Mouse (Mus musculus) C2C12 (cell line): ENCODE data around the gene Pxmp4. TPM values are rescaled to one million over a fixed set of nuclear protein-coding genes. Genes with fewer than 3 reads are reported as not detected.
A peak's percentile ranks its signal among the peaks of the same experiment; 100 is the strongest.

Experiments
- H3K27me3 ChIP-seq: one replicate; pipeline ENCODE4 v1.6.1; 2011; ENCODE audit not compliant: control insufficient read depth, insufficient read depth, insufficient read length
- H3K36me3 ChIP-seq: one replicate; pipeline ENCODE4 v1.6.1; 2011; ENCODE audit not compliant: control insufficient read depth, insufficient read depth
- H3K4me3 ChIP-seq: one replicate; pipeline ENCODE4 v1.5.1; 2011; ENCODE audit warnings: mild to moderate bottlenecking, control low read depth; ENCODE audit not compliant: poor library complexity, insufficient read depth, severe bottlenecking
- H3K79me2 ChIP-seq: one replicate; pipeline ENCODE4 v1.6.1; 2011; ENCODE audit not compliant: control insufficient read depth, insufficient read depth
- H3K79me3 ChIP-seq: one replicate; pipeline ENCODE4 v1.6.1; 2011; ENCODE audit warnings: low read depth, control low read depth
- H3ac ChIP-seq: one replicate; pipeline ENCODE3; 2011; ENCODE audit warnings: low read depth; ENCODE audit not compliant: control insufficient read depth, insufficient read length
- CEBPB ChIP-seq: IDR thresholded peaks from one replicate; pipeline ENCODE4 v1.6.1; 2011; ENCODE audit warnings: low read depth, mild to moderate bottlenecking, control low read depth, moderate library complexity
- CTCF ChIP-seq: IDR thresholded peaks from one replicate; pipeline ENCODE4 v1.5.1; 2011; ENCODE audit not compliant: control insufficient read depth, insufficient read depth, insufficient read length
- FOSL1 ChIP-seq: IDR thresholded peaks from one replicate; pipeline ENCODE4 v1.8.0; 2011; ENCODE audit warnings: mild to moderate bottlenecking, low read length; ENCODE audit not compliant: poor library complexity, insufficient read depth, severe bottlenecking
- MAX ChIP-seq: IDR thresholded peaks from one replicate; pipeline ENCODE4 v1.6.1; 2011; ENCODE audit warnings: mild to moderate bottlenecking, control low read depth
- MYOD1 ChIP-seq: IDR thresholded peaks from one replicate; pipeline ENCODE4 v1.6.1; 2011; ENCODE audit warnings: low read depth; ENCODE audit not compliant: control insufficient read depth, insufficient read length
- MYOG ChIP-seq: IDR thresholded peaks from one replicate; pipeline ENCODE4 v1.6.1; 2011; ENCODE audit not compliant: control insufficient read depth, insufficient read length; ENCODE audit errors: extremely low read depth
- USF1 ChIP-seq: IDR thresholded peaks from one replicate; pipeline ENCODE4 v1.6.1; 2011; ENCODE audit warnings: low read depth, mild to moderate bottlenecking, control low read depth, moderate library complexity
- long read RNA-seq, 2 experiments: library from polyadenylated mRNA; unstranded; transcript quantifications; one replicate each; pipeline ENCODE4 v2.0.0; 2019 to 2020
- polyA plus RNA-seq: library from polyadenylated mRNA; unstranded; fragments of >200 nt; fragmentation: generic; extraction: Trizol; gene quantifications from one replicate; pipeline ENCODE4 v1.2.1, GENCODE M21; 2012; ENCODE audit warnings: missing spikeins

Pxmp4 gene
- polyA plus RNA-seq = 6.4 TPM
- long read RNA-seq, experiment 1, transcript Pxmp4-201 (4 exons, 2,789 nt) = major isoform, 13 of 19 reads
- long read RNA-seq, experiment 1, partial matches to known transcripts = 0 of 19 reads
- long read RNA-seq, experiment 1, other reads (novel, unspliced or antisense) = 3 of 19 reads
- long read RNA-seq, experiment 2, partial matches to known transcripts = 0 of 2 reads
- long read RNA-seq, experiment 2, other reads (novel, unspliced or antisense) = 0 of 2 reads

- Histone ChIP-seq H3K27me3 (peaks cover 3% of the 10 kb centered on the region), H3ac (peak within 1 kb of the TSS; percentile 52), H3K36me3 (no peaks in the 10 kb centered on the region), H3K79me3 (no peaks in the 10 kb centered on the region), H3K4me3 (peak within 1 kb of the TSS; percentile 40), H3K79me2 (no peaks in the 10 kb centered on the region)
- no peak for TF ChIP-seq CEBPB
- no peak for TF ChIP-seq MYOG
- TF ChIP-seq USF1 = peak; percentile 27
Observed at GRCm38 (mm10) chr2:154603638-154604153, at the start of gene Pxmp4. TSS of gene Pxmp4 (minus strand) at chr2:154603708.

- Histone ChIP-seq H3K79me2 (no peaks in the 10 kb centered on the region), H3K4me3 (no peak within 1 kb of the TSS), H3ac (no peak within 1 kb of the TSS), H3K27me3 (peaks cover 9% of the 10 kb centered on the region), H3K79me3 (no peaks in the 10 kb centered on the region), H3K36me3 (no peaks in the 10 kb centered on the region)
- TF ChIP-seq USF1 (no peak), FOSL1 (no peak), CTCF (no peak), CEBPB (no peak), MAX (no peak), MYOD1 (no peak), MYOG (no peak)
Observed at GRCm38 (mm10) chr2:154651363-154651762, 47.9 kb upstream of the Pxmp4 start, which contains the start of gene Chmp4b. TSS of gene Chmp4b (plus strand) at chr2:154651705.

DNA sequence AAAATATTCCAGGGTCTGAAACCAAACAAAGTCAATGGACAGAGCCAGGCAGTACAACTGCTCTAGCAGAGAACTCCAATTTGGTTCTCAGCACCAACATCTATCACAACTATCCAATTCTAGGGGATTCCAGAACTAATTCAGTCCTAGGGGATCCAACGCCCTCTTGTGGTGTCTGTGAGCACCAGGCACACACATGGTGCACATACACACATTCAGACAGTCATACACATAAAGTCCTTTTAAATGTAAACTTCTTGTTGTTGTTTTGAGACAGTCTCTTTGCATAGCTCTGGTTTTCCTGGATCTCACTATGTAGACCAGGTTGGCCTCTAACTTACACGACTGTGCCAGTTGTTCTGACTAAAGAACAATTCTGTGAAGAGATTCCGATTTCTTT lies 46.9 kb upstream of the Pxmp4 start:
- H3ac ChIP-seq = no peak overlapping the region
- H3K4me3 ChIP-seq = no peak overlapping the region
- TF ChIP-seq FOSL1 (no peak), MYOD1 (no peak)
- H3K27me3 ChIP-seq = peaks cover 9% of the 10 kb centered on the region
- no peaks in the 10 kb centered on the region for H3K79me2 ChIP-seq
- H3K36me3 ChIP-seq = no peaks in the 10 kb centered on the region
- H3K79me3 ChIP-seq = no peaks in the 10 kb centered on the region

DNA sequence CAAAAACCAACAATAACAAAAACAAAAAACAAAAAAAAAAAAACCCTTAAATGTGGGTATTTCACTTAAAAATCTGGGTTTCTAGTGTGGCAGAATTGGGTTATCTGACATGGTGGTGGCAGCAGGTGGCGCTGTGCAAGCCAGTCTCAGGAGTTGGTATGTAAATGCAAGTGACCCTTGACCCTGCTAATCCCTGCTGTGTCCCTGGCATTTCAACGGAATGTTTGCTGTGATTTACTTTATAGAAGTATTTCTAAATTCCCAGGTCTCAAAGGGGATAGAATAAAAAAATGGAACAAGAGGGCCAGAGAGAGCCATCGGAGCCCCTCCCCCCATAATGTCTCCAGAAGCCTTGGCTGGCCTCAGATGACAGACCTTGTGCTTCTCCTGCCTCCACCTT lies 44.6 kb upstream of the Pxmp4 start:
- Histone ChIP-seq H3K79me2 (no peaks in the 10 kb centered on the region), H3K4me3 (no peak overlapping the region), H3K27me3 (peaks cover 9% of the 10 kb centered on the region), H3K36me3 (no peaks in the 10 kb centered on the region), H3ac (no peak overlapping the region), H3K79me3 (no peaks in the 10 kb centered on the region)
- TF ChIP-seq CTCF (peak; percentile 3), CEBPB (no peak), MYOG (no peak)

DNA sequence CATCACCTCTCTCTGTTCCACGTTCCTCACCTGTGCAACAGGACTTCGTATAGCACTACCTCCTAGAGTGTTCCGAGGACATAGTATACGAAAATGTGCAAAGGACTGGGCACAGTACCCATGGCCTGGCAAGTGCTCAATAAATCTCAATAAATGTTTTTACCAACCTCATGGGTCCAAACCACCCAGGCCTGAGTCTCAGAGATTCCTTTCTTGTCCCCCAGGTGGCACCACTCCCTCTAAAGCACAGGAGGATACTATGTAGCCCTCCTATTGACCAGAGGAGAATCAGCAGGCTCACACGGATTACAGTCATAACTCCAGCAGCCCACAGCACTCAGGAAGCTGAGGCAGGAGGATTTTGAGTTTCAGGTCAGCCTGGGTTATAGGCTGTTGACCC lies 43.1 kb upstream of the Pxmp4 start:
- H3K79me3 ChIP-seq = no peaks in the 10 kb centered on the region
- H3K27me3 ChIP-seq = peaks cover 4% of the 10 kb centered on the region
- no peak overlapping the region for H3ac ChIP-seq
- TF ChIP-seq USF1 (no peak), MAX (no peak), CEBPB (no peak), MYOD1 (no peak), MYOG (no peak), FOSL1 (no peak), CTCF (no peak)
- no peak overlapping the region for H3K4me3 ChIP-seq
- H3K79me2 ChIP-seq = no peaks in the 10 kb centered on the region
- no peaks in the 10 kb centered on the region for H3K36me3 ChIP-seq

- Histone ChIP-seq H3K4me3 (no peak overlapping the region), H3ac (no peak overlapping the region), H3K79me3 (no peaks in the 10 kb centered on the region), H3K36me3 (peaks cover 6% of the 10 kb centered on the region), H3K27me3 (no peaks in the 10 kb centered on the region), H3K79me2 (no peaks in the 10 kb centered on the region)
- no peak for TF ChIP-seq MAX
- TF ChIP-seq MYOD1 = no peak
- no peak for TF ChIP-seq FOSL1
- no peak for TF ChIP-seq CEBPB
- no peak for TF ChIP-seq USF1
- no peak for TF ChIP-seq MYOG
- TF ChIP-seq CTCF = no peak
Observed at GRCm38 (mm10) chr2:154642712-154643385, 39.3 kb upstream of the Pxmp4 start.
